Mouse (Mus musculus) stomach, embryonic 16.5 days (tissue): ENCODE results near the gene Ccdc47. TPM values are rescaled to one million over a fixed set of nuclear protein-coding genes. Genes with fewer than 3 reads are reported as not detected.
"Not testable (repeated sequence)": the region's sequence is repeated elsewhere in the genome, so short reads cannot be mapped to it uniquely, and the experiment has no call there.

ENCODE experiments used
- ATAC-seq: fragments of 200-750 bp; cut with Nextera tagmentation; 2 replicates; pipeline ENCODE4 v1.8.0; 2017; ENCODE audit warnings: moderate number of reproducible peaks, moderate TSS enrichment; ENCODE audit not compliant: insufficient read depth, low FRiP score
- H3K27ac ChIP-seq: fragments of 300-500 bp; sonication (generic); 2 replicates; pipeline ENCODE4 v1.5.1; 2014; ENCODE audit warnings: low read length
- H3K27me3 ChIP-seq: fragments of 300-500 bp; sonication (generic); 2 replicates; pipeline ENCODE4 v1.6.1; 2014; ENCODE audit warnings: low read length, control low read depth, mixed read lengths; ENCODE audit not compliant: control insufficient read depth, insufficient read depth
- H3K36me3 ChIP-seq: fragments of 300-500 bp; sonication (generic); 2 replicates; pipeline ENCODE4 v1.6.1; 2014; ENCODE audit warnings: low read length; ENCODE audit not compliant: control insufficient read depth, insufficient read depth
- H3K4me1 ChIP-seq: fragments of 300-500 bp; sonication (generic); 2 replicates; pipeline ENCODE4 v1.6.1; 2014; ENCODE audit warnings: low read length, control low read depth, mixed read lengths; ENCODE audit not compliant: control insufficient read depth, insufficient read depth
- H3K4me2 ChIP-seq: fragments of 300-500 bp; sonication (generic); 2 replicates; pipeline ENCODE4 v1.6.1; 2014; ENCODE audit warnings: low read depth, low read length, mixed read lengths
- H3K4me3 ChIP-seq: fragments of 300-500 bp; sonication (generic); replicated peaks from 2 replicates; pipeline ENCODE4 v1.5.1; 2014; ENCODE audit warnings: mild to moderate bottlenecking, low read length
- H3K9ac ChIP-seq: fragments of 300-500 bp; sonication (generic); 2 replicates; pipeline ENCODE4 v1.6.1; 2014; ENCODE audit warnings: low read length
- H3K9me3 ChIP-seq: fragments of 300-500 bp; sonication (generic); replicated peaks from 2 replicates; pipeline ENCODE4 v1.6.1; 2016; ENCODE audit warnings: low read length, control low read depth; ENCODE audit not compliant: control insufficient read depth
- WGBS: fragments of 180-500 bp; shearing (Covaris S2); extraction: QIAGEN DNeasy Blood & Tissue Kit; methylation state at CpG from one replicate; pipeline ENCODE4 v1.1.7; 2014; 5-methylcytosine and 5-hydroxymethylcytosine counted together
- polyA plus RNA-seq: library from polyadenylated mRNA; unstranded; fragments of >200 nt; fragmentation: Nextera tagmentation; extraction: Ambion mirVana; gene quantifications from 2 replicates; pipeline ENCODE4 v1.2.1, GENCODE M21; 2015

Ccdc47 gene
- polyA plus RNA-seq, 1 experiment from 2014 or later, result 100 TPM

- H3K27ac ChIP-seq, result peak overlapping the region; percentile 55
- H3K4me2 ChIP-seq, result peak overlapping the region; percentile 90
- H3K9me3 ChIP-seq, result no peaks in the 10 kb centered on the region
- H3K4me1 ChIP-seq, result peaks cover 21% of the 10 kb centered on the region
- H3K4me3 ChIP-seq, result peak overlapping the region; percentile 73
- no peak for ATAC-seq
- no peaks in the 10 kb centered on the region for H3K27me3 ChIP-seq
- peak overlapping the region; percentile 88 for H3K9ac ChIP-seq
- 16% methylated on average over 2 of the region's 2 CpGs for WGBS
- H3K36me3 ChIP-seq, result peaks cover 19% of the 10 kb centered on the region; the same call in 1 of the 2 replicates
Observed at GRCm38 (mm10) chr11:106254767-106255166, 38.6 kb upstream of the Ccdc47 start.

- Histone ChIP-seq H3K27ac (no peak overlapping the region), H3K36me3 (peaks cover 58% of the 10 kb centered on the region), H3K9me3 (no peaks in the 10 kb centered on the region), H3K4me1 (no peaks in the 10 kb centered on the region), H3K4me3 (no peak overlapping the region), H3K27me3 (no peaks in the 10 kb centered on the region), H3K9ac (no peak overlapping the region), H3K4me2 (no peak overlapping the region)
- 84% methylated on average over 7 of the region's 7 CpGs for WGBS
- ATAC-seq, result no peak
Observed at GRCm38 (mm10) chr11:106249326-106249725, 33.2 kb upstream of the Ccdc47 start.

GRCm38 (mm10) chr11:106246834-106247233 lies 30.7 kb upstream of the Ccdc47 start:
- ATAC-seq, result no peak
- 92% methylated on average over 1 of the region's 1 CpGs for WGBS
- Histone ChIP-seq H3K27me3 (no peaks in the 10 kb centered on the region), H3K27ac (no peak overlapping the region), H3K9me3 (no peaks in the 10 kb centered on the region), H3K9ac (no peak overlapping the region), H3K4me1 (no peaks in the 10 kb centered on the region), H3K4me2 (no peak overlapping the region), H3K4me3 (no peak overlapping the region), H3K36me3 (peaks cover 67% of the 10 kb centered on the region)

GRCm38 (mm10) chr11:106233978-106234377 lies 17.8 kb upstream of the Ccdc47 start:
- 77% methylated on average over 8 of the region's 8 CpGs for WGBS
- not testable (repeated sequence) for H3K4me1 ChIP-seq, H3K9me3 ChIP-seq, H3K27me3 ChIP-seq, ATAC-seq, H3K27ac ChIP-seq, H3K9ac ChIP-seq, H3K4me2 ChIP-seq, H3K4me3 ChIP-seq
- peaks cover 24% of the 10 kb centered on the region; the same call in 1 of the 2 replicates for H3K36me3 ChIP-seq

- Histone ChIP-seq H3K4me1 (peaks cover 11% of the 10 kb centered on the region), H3K36me3 (0 out of 2 replicates have a peak, but pooled peaks cover 3% of the 10 kb centered on the region), H3K9me3 (no peaks in the 10 kb centered on the region), H3K9ac (no peak overlapping the region), H3K4me2 (no peak overlapping the region), H3K4me3 (no peak overlapping the region), H3K27ac (no peak overlapping the region), H3K27me3 (no peaks in the 10 kb centered on the region)
- WGBS, result 92% methylated on average over 3 of the region's 3 CpGs
- no peak for ATAC-seq
Observed at GRCm38 (mm10) chr11:106220603-106221002, 4.5 kb upstream of the Ccdc47 start.

- peak within 1 kb of the TSS; percentile 98 for H3K9ac ChIP-seq
- WGBS, result under 1% methylated on average over 70 of the region's 70 CpGs
- peak within 1 kb of the TSS; percentile 99 for H3K4me3 ChIP-seq
- H3K4me2 ChIP-seq, result peak within 1 kb of the TSS; percentile 75
- peak within 1 kb of the TSS; percentile 98 for H3K27ac ChIP-seq
- H3K27me3 ChIP-seq, result no peaks in the 10 kb centered on the region
- H3K36me3 ChIP-seq, result no peaks in the 10 kb centered on the region
- ATAC-seq, result peak; percentile 94
- no peaks in the 10 kb centered on the region for H3K9me3 ChIP-seq
- peaks cover 22% of the 10 kb centered on the region for H3K4me1 ChIP-seq
Observed at GRCm38 (mm10) chr11:106216730-106217490, 766 bp upstream of the Ccdc47 start, which contains the start of gene Ddx42. Gene Ddx42, plus strand, starts transcription at chr11:106216926.

GRCm38 (mm10) chr11:106215450-106215859 lies 689 bp downstream of the Ccdc47 start:
- no peaks in the 10 kb centered on the region for H3K9me3 ChIP-seq
- WGBS, result 20% methylated on average over 7 of the region's 7 CpGs
- ATAC-seq, result no peak
- H3K27ac ChIP-seq, result peak overlapping the region; percentile 85
- H3K4me2 ChIP-seq, result peak overlapping the region; percentile 61
- H3K36me3 ChIP-seq, result peaks cover 3% of the 10 kb centered on the region; the same call in 1 of the 2 replicates
- no peaks in the 10 kb centered on the region for H3K27me3 ChIP-seq
- peak overlapping the region; percentile 99 for H3K4me3 ChIP-seq
- H3K4me1 ChIP-seq, result peaks cover 22% of the 10 kb centered on the region
- peak overlapping the region; percentile 79 for H3K9ac ChIP-seq

- Histone ChIP-seq H3K27me3 (no peaks in the 10 kb centered on the region), H3K4me1 (peaks cover 22% of the 10 kb centered on the region), H3K36me3 (peaks cover 3% of the 10 kb centered on the region; the same call in 1 of the 2 replicates), H3K4me3 (peak overlapping the region; percentile 99), H3K9me3 (no peaks in the 10 kb centered on the region), H3K9ac (peak overlapping the region; percentile 79), H3K4me2 (peak overlapping the region; percentile 61), H3K27ac (no peak overlapping the region)
- ATAC-seq, result no peak
- WGBS, result 83% methylated on average over 5 of the region's 5 CpGs
Observed at GRCm38 (mm10) chr11:106214856-106215255, 1.3 kb downstream of the Ccdc47 start.

- H3K36me3 ChIP-seq, result peaks cover 14% of the 10 kb centered on the region
Observed at GRCm38 (mm10) chr11:106212771-106213170, 3.4 kb downstream of the Ccdc47 start.

More at GRCm38 (mm10) chr11:106212771-106213170, 3.4 kb downstream of the Ccdc47 start:
- no peak overlapping the region for H3K4me3 ChIP-seq
- H3K4me2 ChIP-seq, result no peak overlapping the region
- H3K27me3 ChIP-seq, result no peaks in the 10 kb centered on the region
- H3K27ac ChIP-seq, result no peak overlapping the region
- no peak overlapping the region for H3K9ac ChIP-seq
- 86% methylated on average over 8 of the region's 8 CpGs for WGBS
- H3K4me1 ChIP-seq, result peaks cover 13% of the 10 kb centered on the region
- ATAC-seq, result no peak
- H3K9me3 ChIP-seq, result no peaks in the 10 kb centered on the region
